Mouse (Mus musculus): ENCODE measurements around the gene Fxr1. TPM values are rescaled to one million over a fixed set of nuclear protein-coding genes. Genes with fewer than 3 reads are reported as not detected.
A peak's percentile ranks its signal among the peaks of the same experiment; 100 is the strongest.

Gene Fxr1
- polyA plus RNA-seq, 1 experiment, result 63.2 TPM

GRCm38 (mm10) chr3:34072726-34073125, 53.0 kb downstream of the Fxr1 start:
- Histone ChIP-seq H3K79me2 (ENCODE audit: control insufficient read depth, insufficient read depth) (no peaks in the 10 kb centered on the region), H3ac (ENCODE audit: control insufficient read depth, insufficient read length) (no peak overlapping the region), H3K4me3 (no peak overlapping the region), H3K36me3 (ENCODE audit: control insufficient read depth, insufficient read depth) (peaks cover 45% of the 10 kb centered on the region), H3K27me3 (ENCODE audit: control insufficient read depth, insufficient read depth, insufficient read length) (no peaks in the 10 kb centered on the region), H3K4me2 (ENCODE audit: low read depth) (no peak overlapping the region)
- no peak for TF ChIP-seq MYOD1 (IDR thresholded peaks at IDR 0.05; ENCODE audit: control insufficient read depth in 1 of 3, insufficient read length in 2 of 3, low read depth in 2 of 3)

- no peak overlapping the region for H3K4me3 ChIP-seq
- H3K36me3 ChIP-seq (ENCODE audit: control insufficient read depth, insufficient read depth), result peaks cover 32% of the 10 kb centered on the region
- H3ac ChIP-seq (ENCODE audit: control insufficient read depth, insufficient read length), result no peak overlapping the region
- H3K27me3 ChIP-seq (ENCODE audit: control insufficient read depth, insufficient read depth, insufficient read length), result no peaks in the 10 kb centered on the region
- no peak overlapping the region for H3K4me2 ChIP-seq (ENCODE audit: low read depth)
- TF ChIP-seq POLR2AphosphoS2 (IDR thresholded peaks at IDR 0.05; ENCODE audit: insufficient read length, low read depth), result peak; percentile 45
- no peak for TF ChIP-seq REST (IDR thresholded peaks at IDR 0.05; ENCODE audit: insufficient read depth, insufficient read length)
- H3K79me2 ChIP-seq (ENCODE audit: control insufficient read depth, insufficient read depth), result no peaks in the 10 kb centered on the region
These were observed 56.5 kb downstream of the Fxr1 start for GRCm38 (mm10) chr3:34076058-34076759.

- Histone ChIP-seq H3K36me3 (ENCODE audit: control insufficient read depth, insufficient read depth) (peaks cover 4% of the 10 kb centered on the region), H3K4me3 (peak within 1 kb of the TSS; percentile 55), H3K79me2 (ENCODE audit: control insufficient read depth, insufficient read depth) (no peaks in the 10 kb centered on the region), H3K4me2 (ENCODE audit: low read depth) (peak within 1 kb of the TSS; percentile 85), H3K27me3 (ENCODE audit: control insufficient read depth, insufficient read depth, insufficient read length) (no peaks in the 10 kb centered on the region), H3ac (ENCODE audit: control insufficient read depth, insufficient read length) (peak within 1 kb of the TSS; percentile 15)
- TF ChIP-seq MYOD1 (IDR thresholded peaks at IDR 0.05; ENCODE audit: control insufficient read depth in 1 of 3, insufficient read length in 2 of 3, low read depth in 2 of 3) (peak in 1 of 3 experiments; percentile 20), E2F4 (IDR thresholded peaks at IDR 0.05; ENCODE audit: insufficient read depth) (peak; percentile 44), TCF12 (IDR thresholded peaks at IDR 0.05; ENCODE audit: insufficient read depth, poor library complexity, severe bottlenecking) (no peak), MAX (IDR thresholded peaks at IDR 0.05; ENCODE audit: low read depth) (no peak), POLR2AphosphoS2 (IDR thresholded peaks at IDR 0.05; ENCODE audit: insufficient read length, low read depth) (peak; percentile 96), CEBPB (IDR thresholded peaks at IDR 0.05; ENCODE audit: insufficient read depth, poor library complexity, severe bottlenecking) (no peak), SRF (IDR thresholded peaks at IDR 0.05; ENCODE audit: control insufficient read depth, insufficient read length, low read depth) (peak; percentile 58), REST (IDR thresholded peaks at IDR 0.05; ENCODE audit: insufficient read depth, insufficient read length) (no peak), POLR2A (IDR thresholded peaks at IDR 0.05; ENCODE audit: insufficient read length, low read depth) (peak; percentile 94), USF1 (IDR thresholded peaks at IDR 0.05; ENCODE audit: low read depth) (no peak), TCF3 (IDR thresholded peaks at IDR 0.05; ENCODE audit: insufficient read length, low read depth) (no peak), MYOG (IDR thresholded peaks at IDR 0.05; ENCODE audit: control insufficient read depth in 1 of 3, insufficient read depth in 1 of 3, insufficient read length in 2 of 3, low read depth in 2 of 3) (peak in 2 of 3 experiments; percentile 7 to 56)
These were observed 61.3 kb downstream of the Fxr1 start, which contains the start of gene Dnajc19 for GRCm38 (mm10) chr3:34080900-34081662. Gene Dnajc19, minus strand, starts transcription at chr3:34081321.

- Histone ChIP-seq H3K4me3 (peak overlapping the region; percentile 55), H3K79me2 (ENCODE audit: control insufficient read depth, insufficient read depth) (no peaks in the 10 kb centered on the region), H3ac (ENCODE audit: control insufficient read depth, insufficient read length) (no peak overlapping the region), H3K4me2 (ENCODE audit: low read depth) (peak overlapping the region; percentile 72), H3K27me3 (ENCODE audit: control insufficient read depth, insufficient read depth, insufficient read length) (no peaks in the 10 kb centered on the region), H3K36me3 (ENCODE audit: control insufficient read depth, insufficient read depth) (no peaks in the 10 kb centered on the region)
- TF ChIP-seq REST (IDR thresholded peaks at IDR 0.05; ENCODE audit: insufficient read depth, insufficient read length) (no peak), E2F4 (IDR thresholded peaks at IDR 0.05; ENCODE audit: insufficient read depth) (no peak), POLR2AphosphoS2 (IDR thresholded peaks at IDR 0.05; ENCODE audit: insufficient read length, low read depth) (no peak), MYOD1 (IDR thresholded peaks at IDR 0.05; ENCODE audit: control insufficient read depth in 1 of 3, insufficient read length in 2 of 3, low read depth in 2 of 3) (no peak), SRF (IDR thresholded peaks at IDR 0.05; ENCODE audit: control insufficient read depth, insufficient read length, low read depth) (no peak), TCF3 (IDR thresholded peaks at IDR 0.05; ENCODE audit: insufficient read length, low read depth) (no peak), MAX (IDR thresholded peaks at IDR 0.05; ENCODE audit: low read depth) (no peak), CEBPB (IDR thresholded peaks at IDR 0.05; ENCODE audit: insufficient read depth, poor library complexity, severe bottlenecking) (no peak), TCF12 (IDR thresholded peaks at IDR 0.05; ENCODE audit: insufficient read depth, poor library complexity, severe bottlenecking) (no peak), USF1 (IDR thresholded peaks at IDR 0.05; ENCODE audit: low read depth) (no peak), POLR2A (IDR thresholded peaks at IDR 0.05; ENCODE audit: insufficient read length, low read depth) (no peak), MYOG (IDR thresholded peaks at IDR 0.05; ENCODE audit: control insufficient read depth in 1 of 3, insufficient read depth in 1 of 3, insufficient read length in 2 of 3, low read depth in 2 of 3) (no peak)
These were observed 62.2 kb downstream of the Fxr1 start for GRCm38 (mm10) chr3:34081929-34082328.

GRCm38 (mm10) chr3:34083655-34084054, 63.9 kb downstream of the Fxr1 start:
- no peak overlapping the region for H3K4me2 ChIP-seq (ENCODE audit: low read depth)
- H3K36me3 ChIP-seq (ENCODE audit: control insufficient read depth, insufficient read depth), result no peaks in the 10 kb centered on the region

More at GRCm38 (mm10) chr3:34083655-34084054, 63.9 kb downstream of the Fxr1 start:
- TF ChIP-seq TCF12 (IDR thresholded peaks at IDR 0.05; ENCODE audit: insufficient read depth, poor library complexity, severe bottlenecking) (no peak), TCF3 (IDR thresholded peaks at IDR 0.05; ENCODE audit: insufficient read length, low read depth) (no peak), MYOG (IDR thresholded peaks at IDR 0.05; ENCODE audit: control insufficient read depth in 1 of 3, insufficient read depth in 1 of 3, insufficient read length in 2 of 3, low read depth in 2 of 3) (no peak), USF1 (IDR thresholded peaks at IDR 0.05; ENCODE audit: low read depth) (no peak), POLR2A (IDR thresholded peaks at IDR 0.05; ENCODE audit: insufficient read length, low read depth) (no peak), SRF (IDR thresholded peaks at IDR 0.05; ENCODE audit: control insufficient read depth, insufficient read length, low read depth) (no peak), E2F4 (IDR thresholded peaks at IDR 0.05; ENCODE audit: insufficient read depth) (no peak), POLR2AphosphoS2 (IDR thresholded peaks at IDR 0.05; ENCODE audit: insufficient read length, low read depth) (no peak), REST (IDR thresholded peaks at IDR 0.05; ENCODE audit: insufficient read depth, insufficient read length) (no peak), MAX (IDR thresholded peaks at IDR 0.05; ENCODE audit: low read depth) (no peak), CEBPB (IDR thresholded peaks at IDR 0.05; ENCODE audit: insufficient read depth, poor library complexity, severe bottlenecking) (no peak), MYOD1 (IDR thresholded peaks at IDR 0.05; ENCODE audit: control insufficient read depth in 1 of 3, insufficient read length in 2 of 3, low read depth in 2 of 3) (no peak)
- no peak overlapping the region for H3K4me3 ChIP-seq
- H3K79me2 ChIP-seq (ENCODE audit: control insufficient read depth, insufficient read depth), result no peaks in the 10 kb centered on the region
- no peaks in the 10 kb centered on the region for H3K27me3 ChIP-seq (ENCODE audit: control insufficient read depth, insufficient read depth, insufficient read length)
- H3ac ChIP-seq (ENCODE audit: control insufficient read depth, insufficient read length), result no peak overlapping the region
